Mouse (Mus musculus) c-Kit-positive CD71-positive TER-119-negative erythroid progenitor cells, embryonic 14.5 days (primary cell): ENCODE measurements around the gene Olfr145.

ENCODE experiments used
- DNase-seq: peaks from one replicate; pipeline ENCODE4 v3.0.0-alpha.2; 2013; ENCODE audit warnings: low read depth

Gene Olfr145

GRCm38 (mm10) chr9:37896661-37897060 lies at the start of gene Olfr145:
Gene Olfr145 (plus strand): TSS chr9:37896724.
- no peak for DNase-seq

GRCm38 (mm10) chr9:37849267-37849666 lies 47.3 kb upstream of the Olfr145 start:
- DNase-seq = no peak

GRCm38 (mm10) chr9:37853969-37854368 lies 42.6 kb upstream of the Olfr145 start, which contains the start of gene Olfr877:
Gene Olfr877 (plus strand): TSS chr9:37854269.
- DNase-seq = no peak

- no peak for DNase-seq
Measured at GRCm38 (mm10) chr9:37863325-37863724, 33.2 kb upstream of the Olfr145 start.

- no peak for DNase-seq
Measured at GRCm38 (mm10) chr9:37870246-37870645, 26.3 kb upstream of the Olfr145 start.

- no peak for DNase-seq
Measured at GRCm38 (mm10) chr9:37871097-37871496, 25.4 kb upstream of the Olfr145 start.

GRCm38 (mm10) chr9:37871536-37871935 lies 25.0 kb upstream of the Olfr145 start:
- no peak for DNase-seq

- no peak for DNase-seq
Measured at GRCm38 (mm10) chr9:37890960-37891359, 5.6 kb upstream of the Olfr145 start.

GRCm38 (mm10) chr9:37905555-37905954 lies 9.0 kb downstream of the Olfr145 start:
- DNase-seq = no peak

GRCm38 (mm10) chr9:37917540-37917939 lies 21.0 kb downstream of the Olfr145 start, which contains the start of gene Olfr878:
Gene Olfr878 (plus strand): TSS chr9:37917840.
- DNase-seq = no peak

- no peak for DNase-seq
Measured at GRCm38 (mm10) chr9:37918018-37918417, 21.5 kb downstream of the Olfr145 start.

GRCm38 (mm10) chr9:37924194-37924593 lies 27.7 kb downstream of the Olfr145 start:
- no peak for DNase-seq

- DNase-seq = no peak
Measured at GRCm38 (mm10) chr9:37925445-37925844, 28.9 kb downstream of the Olfr145 start.

- DNase-seq = no peak
Measured at GRCm38 (mm10) chr9:37926019-37927013, 29.8 kb downstream of the Olfr145 start.

GRCm38 (mm10) chr9:37932519-37932918 lies 36.0 kb downstream of the Olfr145 start:
- peak; percentile 23 for DNase-seq

- DNase-seq = no peak
Measured at GRCm38 (mm10) chr9:37934146-37934545, 37.6 kb downstream of the Olfr145 start.

- DNase-seq = no peak
Measured at GRCm38 (mm10) chr9:37941167-37941566, 44.6 kb downstream of the Olfr145 start.
